Mouse (Mus musculus) lung, postnatal 4 days (tissue): ENCODE data around the gene Nhlh2.

Source experiments
- DNase-seq, 2 experiments: peaks; one replicate each; pipeline ENCODE4 v3.0.0; 2021

Gene Nhlh2

GRCm38 (mm10) chr3:102025659-102026058 lies 15.8 kb downstream of the Nhlh2 start:
- DNase-seq = no peak

DNA sequence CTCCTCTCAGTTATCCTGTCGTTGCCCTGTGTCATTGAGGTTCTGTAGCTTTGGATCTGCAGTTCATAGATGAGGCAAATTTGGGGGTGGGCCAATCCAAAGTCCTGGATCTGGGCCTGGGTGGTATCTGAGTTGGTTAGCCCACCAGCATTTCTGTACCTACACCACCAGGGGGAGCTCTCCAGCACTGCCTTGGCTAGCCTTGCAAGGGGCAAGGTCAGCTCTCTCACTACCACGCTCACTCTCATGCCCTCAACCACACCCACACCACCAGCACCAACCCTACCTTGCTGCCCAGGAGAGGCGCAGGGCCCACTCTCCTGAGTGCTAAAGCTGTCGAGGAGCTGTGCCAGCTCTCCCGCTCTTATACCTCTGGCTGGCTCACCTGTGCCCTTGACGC lies 18.0 kb downstream of the Nhlh2 start:
- DNase-seq = no peak

DNA sequence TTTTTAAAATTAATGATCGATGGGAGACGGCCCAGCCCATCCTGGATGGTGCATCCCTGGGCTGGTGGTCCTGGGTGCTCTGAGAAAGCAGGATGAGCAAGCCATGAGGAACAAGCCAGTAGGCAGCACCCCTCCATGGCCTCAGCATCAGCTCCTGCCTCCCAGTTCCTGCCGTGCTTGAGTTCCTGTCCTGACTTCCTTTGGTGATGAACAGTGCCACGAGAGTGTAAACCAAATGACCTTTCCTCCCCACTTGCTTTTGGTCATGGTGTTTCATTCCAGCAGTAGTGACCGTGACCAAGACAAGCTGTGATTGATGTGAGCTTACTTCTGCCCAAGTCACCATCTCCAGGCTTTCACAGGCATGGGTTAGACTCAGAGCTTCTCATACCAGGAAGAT lies 27.9 kb downstream of the Nhlh2 start:
- no peak for DNase-seq

GRCm38 (mm10) chr3:102038608-102039007 lies 28.7 kb downstream of the Nhlh2 start:
- DNase-seq = no peak

GRCm38 (mm10) chr3:102041632-102042031 lies 31.8 kb downstream of the Nhlh2 start:
- DNase-seq = no peak

DNA sequence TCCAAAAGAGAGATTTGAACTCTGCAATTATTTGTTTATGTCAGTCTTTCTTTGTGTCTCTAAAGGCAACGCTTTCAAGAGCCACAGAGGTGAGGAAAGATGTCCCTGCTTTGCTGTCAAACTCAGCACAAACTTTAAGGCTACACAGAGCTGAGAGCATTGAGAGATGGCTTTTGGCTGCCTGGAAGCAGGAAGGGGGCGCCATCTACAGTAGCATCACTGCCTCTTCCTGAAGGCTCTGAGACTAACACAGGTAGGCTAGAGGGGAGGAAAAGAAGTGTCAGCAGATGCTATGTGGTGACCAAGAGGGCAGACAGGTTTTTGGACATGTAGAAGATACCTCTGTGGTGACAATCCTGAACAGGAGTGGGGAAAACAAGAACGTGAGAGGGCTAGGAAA lies 35.2 kb downstream of the Nhlh2 start:
- DNase-seq = peak in 1 of 2 experiments; percentile 12

DNA sequence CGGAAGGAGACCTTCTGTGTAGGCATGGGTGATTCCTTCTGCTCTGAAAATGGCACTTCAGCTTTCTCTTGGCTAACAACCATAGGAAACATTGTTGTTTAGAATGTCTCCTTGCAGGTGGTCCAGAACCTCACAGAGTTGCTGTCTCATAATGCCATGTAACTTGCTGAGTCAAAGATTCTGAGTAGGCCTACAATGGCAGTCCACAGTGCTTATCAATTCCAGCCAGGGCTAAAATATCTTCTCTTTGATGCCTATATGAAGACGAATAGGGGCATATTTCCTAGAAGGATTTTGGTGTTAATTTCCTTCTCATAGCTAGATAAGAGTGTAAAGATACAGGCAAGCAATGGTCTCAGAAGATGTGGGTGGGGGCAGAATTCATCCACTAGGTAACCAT lies 37.7 kb downstream of the Nhlh2 start:
- no peak for DNase-seq

- no peak for DNase-seq
Observed at GRCm38 (mm10) chr3:102049207-102050104, 39.6 kb downstream of the Nhlh2 start.

DNA sequence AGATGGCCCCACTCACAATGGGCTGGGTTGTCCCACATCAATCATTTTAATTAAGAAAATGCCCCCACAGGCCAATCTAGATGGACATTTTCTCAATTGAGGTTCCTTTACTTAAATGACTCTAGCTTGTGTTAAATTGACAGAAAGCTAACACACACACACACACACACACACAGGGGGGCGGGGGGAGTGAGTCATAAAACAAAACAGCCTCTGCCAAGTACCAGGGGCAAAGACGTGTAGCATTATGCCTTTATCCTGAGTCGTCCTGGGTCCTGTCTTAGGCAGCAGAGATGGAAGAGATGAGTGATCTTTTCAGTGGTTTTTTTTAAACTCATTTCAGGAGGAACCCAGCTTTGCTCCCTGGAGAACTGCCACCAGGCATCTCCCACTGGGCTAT lies 42.2 kb downstream of the Nhlh2 start:
- DNase-seq = no peak

DNA sequence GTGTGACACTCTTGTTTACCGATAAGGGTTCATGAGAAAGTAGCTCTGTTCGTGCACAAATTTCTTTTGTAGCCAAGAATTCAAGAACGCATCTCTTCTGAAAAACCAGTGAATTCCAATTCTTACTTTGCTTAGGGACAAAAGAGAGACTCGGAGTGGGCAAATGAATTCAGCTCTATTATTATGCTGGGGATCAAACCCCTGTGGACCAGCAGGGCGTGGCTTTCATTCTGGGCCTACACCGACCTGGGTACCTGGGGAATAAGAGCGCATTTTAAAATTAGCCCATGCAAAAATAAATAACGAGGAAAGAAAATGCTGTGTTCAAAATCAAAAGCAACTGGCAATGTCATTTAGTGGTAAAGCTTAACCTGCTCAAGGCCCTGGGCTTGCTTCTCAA lies 43.4 kb downstream of the Nhlh2 start:
- DNase-seq = no peak

- no peak for DNase-seq
Observed at GRCm38 (mm10) chr3:102055878-102056277, 46.0 kb downstream of the Nhlh2 start.

GRCm38 (mm10) chr3:102060065-102060464 lies 50.2 kb downstream of the Nhlh2 start:
- DNase-seq = no peak

DNA sequence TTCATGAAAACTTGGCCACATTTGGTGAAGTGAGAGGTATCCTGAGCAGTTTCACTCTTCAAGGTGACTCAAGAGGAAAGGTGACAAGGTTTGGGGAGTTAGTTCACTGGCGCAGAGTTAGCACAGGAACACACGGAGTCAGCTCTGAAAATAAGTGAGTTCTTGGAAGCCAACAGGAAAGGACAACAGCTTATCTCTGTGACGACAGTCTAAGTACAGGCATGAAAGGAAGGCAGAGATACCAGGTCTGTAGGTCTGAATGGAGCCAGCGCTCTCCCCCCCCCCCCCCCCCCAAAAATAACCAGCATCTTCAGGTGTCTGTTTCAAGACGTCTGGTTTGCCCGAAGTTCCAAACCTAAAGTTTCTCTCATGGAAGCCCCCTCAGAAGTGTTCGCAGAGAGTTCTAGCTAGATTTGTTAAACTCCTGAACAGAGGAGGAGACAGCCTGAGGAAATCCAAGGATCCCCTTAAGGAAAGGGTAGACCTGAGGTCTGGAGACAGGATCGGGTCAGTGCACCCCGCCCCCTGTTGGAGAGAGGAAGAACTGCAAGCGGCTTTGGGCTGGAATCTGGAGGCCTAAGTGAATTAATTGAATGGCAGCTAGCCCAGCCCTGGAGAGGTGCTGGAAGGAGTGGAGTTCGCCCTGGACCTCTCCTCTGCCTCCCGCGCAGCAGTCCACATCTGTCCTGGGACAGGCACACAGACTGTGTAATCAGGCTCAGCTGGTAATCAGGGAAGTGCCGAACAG lies 52.2 kb downstream of the Nhlh2 start:
- peak; percentile 70 to 80 for DNase-seq

DNA sequence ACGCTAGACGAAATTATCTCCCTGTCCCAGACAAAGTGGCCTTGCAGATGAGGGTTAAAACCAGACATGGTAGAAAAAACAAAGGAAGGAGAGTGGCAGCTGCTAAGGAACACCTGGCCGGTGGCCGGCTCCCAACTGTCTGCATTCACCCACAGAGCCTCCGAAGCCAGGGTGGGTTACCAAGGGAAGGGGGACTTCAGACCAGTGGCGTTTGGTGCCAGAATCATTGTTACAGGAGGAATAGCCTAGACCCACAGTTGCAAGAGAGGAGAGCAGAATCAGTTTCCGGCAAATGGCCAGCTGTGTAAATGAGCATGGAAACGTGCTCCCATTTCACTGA lies 52.8 kb downstream of the Nhlh2 start:
- DNase-seq = no peak

DNA sequence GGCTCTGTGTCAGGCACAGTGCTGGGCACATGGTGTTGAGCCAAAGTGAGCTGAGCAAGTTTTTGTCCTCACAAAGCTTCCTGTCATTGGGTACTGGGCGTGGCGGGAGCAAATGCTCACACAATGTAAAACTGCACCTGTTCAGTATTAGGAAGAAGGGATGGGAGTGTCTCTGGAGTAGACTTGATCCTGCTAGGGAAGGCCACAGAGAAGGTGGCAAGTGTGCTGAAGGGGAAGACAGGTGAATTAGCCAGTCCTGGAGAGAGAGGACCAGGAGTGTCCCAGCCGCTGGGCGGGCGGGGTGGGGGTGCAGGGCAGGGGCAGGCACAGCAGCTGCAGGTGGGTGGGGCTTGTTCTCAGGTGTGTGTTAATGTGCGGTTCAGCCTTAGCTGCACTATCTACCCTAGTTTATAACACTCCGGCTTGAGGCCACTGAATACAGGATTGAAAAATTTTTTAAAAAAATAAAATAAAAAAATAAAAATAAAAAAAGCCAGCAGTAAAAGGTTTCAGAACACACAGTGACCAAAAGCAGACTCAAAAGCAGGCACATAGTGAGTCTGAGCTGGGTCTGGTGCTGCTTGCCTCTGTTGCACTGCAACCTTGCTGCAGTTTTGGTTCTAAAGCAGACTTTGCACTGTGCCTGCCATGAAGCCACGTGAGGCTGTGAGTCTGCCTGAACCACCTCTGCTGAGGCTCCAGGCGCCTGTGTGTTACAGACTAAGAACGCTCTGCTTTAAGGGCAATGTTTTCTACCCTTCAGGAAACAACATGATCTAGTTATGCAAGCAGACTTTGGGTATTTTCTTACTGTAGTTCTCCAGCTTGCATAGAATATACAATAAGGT lies 53.6 kb downstream of the Nhlh2 start:
- DNase-seq = no peak

GRCm38 (mm10) chr3:102064566-102064965 lies 54.7 kb downstream of the Nhlh2 start:
- DNase-seq = no peak
